Mouse (Mus musculus): ENCODE measurements around the gene Tent5b.

Tent5b gene

DNA sequence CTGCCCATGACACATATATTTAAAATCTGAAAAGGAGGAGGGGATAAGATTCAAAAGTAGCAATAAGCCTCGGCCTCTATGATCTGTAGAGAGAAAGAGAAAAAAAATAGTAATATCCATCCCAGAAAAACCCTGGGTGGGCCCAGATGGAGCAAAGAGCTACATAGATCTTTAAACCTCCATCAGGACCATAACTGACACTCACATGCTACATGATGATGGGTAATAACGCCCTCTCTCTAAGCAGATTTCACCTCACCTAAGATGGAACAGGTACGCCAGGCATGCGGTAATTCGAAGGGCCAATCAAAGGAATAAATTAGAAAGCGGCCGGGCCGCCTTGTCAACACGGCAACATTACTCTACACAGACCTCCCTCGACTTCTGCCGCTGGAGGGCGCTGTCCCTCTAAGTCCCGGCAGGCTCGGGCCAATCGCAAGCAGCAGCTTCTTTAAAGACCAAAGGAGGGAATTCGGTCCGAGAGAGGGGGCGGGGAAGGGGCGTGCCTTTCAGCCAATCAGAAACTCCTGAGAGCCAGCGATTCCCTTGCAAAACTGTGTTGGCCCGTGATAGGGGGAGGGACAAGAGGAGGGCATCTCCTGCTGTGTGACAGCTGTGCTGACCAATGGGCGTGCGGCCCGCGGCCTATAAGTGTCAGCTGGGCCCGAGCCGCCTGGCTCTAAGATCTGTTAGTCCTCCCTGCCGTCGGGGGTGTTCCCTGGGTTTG, at the start of gene Tent5b:
Gene Tent5b (plus strand): TSS at position 675 of the 727 bp plus-strand sequence.
- peak; percentile 90 for DNase-seq (ENCODE audit: low spot score)

DNA sequence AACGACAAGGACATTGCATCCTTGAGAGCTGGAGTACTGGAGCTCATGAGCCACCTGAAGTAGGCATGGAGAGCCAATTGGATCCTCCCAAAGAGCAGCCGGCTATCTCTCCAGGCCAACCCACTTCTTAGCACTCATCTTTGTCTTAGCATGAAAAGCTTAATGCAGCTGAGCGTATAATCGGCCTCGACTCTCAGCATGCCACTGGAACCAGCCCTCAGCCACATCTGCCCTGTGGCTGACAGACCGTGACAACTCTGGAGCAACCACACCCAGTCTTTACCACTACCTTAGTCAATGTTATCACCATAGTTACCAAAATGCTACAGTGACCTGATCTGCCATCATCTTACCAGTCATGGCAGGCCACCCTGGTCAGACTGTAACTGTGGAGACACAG, 48.4 kb upstream of the Tent5b start:
- DNase-seq (ENCODE audit: low spot score), result no peak

DNA sequence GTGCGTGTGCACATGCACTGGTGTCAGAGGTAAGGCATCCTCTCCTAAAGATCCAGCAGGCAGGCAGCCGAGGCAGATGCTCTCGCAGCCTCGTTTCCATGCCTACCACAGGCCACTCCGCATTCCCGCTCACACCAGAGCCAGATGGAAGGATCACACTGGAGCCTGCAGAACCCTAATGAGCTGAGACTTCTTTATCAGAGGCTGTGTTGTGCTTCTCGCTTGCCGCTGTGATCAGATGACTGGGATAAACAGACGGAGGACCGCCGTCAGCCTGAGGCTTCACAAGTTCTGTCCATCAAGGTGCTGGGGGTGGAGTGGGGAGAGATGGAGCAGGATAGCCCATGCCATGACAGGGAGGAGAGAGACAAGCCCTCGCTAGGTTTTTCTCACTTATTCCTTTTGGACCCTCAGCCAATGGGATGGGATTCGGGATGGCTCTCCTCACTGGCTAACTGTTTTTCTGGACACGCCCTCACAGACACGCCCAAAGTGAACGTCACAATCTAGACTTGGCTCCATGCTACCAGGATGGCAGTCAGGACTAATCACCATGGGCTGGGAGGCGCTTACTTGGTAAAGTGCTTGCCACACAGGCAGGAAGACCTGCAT, 47.3 kb upstream of the Tent5b start:
- DNase-seq (ENCODE audit: low spot score), result peak; percentile 61

GRCm38 (mm10) chr4:133435921-133436320, 44.0 kb upstream of the Tent5b start:
- DNase-seq (ENCODE audit: low spot score), result no peak

DNA sequence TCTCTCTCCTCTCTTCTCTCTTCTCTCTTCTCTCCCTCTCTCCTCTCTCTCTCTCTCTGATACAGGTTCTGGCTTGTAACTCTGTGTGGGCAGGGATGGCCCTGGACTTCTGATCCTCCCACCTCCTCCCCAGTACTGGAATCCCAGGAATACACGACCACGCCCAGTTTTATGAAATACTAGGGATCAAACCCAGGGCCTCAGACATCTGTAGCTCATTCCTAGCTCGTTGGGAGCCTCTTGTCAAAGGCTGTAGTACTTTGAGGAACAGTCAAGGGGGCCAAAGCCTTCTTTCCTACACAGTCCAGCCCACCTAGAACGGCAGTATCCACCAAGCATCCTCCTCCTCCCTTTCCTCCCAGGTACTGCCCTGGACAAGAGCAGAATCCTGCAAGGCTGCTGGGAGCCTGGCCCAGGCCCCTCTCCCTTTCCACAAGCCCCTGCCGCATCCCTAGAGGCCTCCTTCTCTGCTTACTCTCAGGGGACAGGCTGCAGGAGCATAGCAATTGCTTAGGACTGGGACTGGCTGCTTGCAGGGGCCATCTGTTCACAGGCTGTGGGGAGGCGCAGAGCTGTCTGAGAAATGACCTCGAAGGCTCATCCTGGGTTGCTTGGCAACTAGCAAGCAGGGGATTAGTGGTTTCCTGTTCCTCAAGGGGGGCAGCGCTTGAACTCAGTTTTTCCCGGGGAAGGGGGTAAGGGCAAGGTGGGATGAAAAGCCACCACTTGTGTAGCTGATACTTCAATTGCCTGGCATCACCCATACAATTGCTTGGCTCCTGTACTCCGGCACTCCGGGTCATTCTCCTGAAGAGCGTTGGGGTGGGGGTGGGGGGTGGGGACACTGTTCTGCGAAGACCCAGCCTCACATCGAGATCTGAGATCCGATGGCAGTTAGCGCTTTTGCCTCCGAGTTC, 40.2 kb upstream of the Tent5b start:
- DNase-seq (ENCODE audit: low spot score), result no peak

DNA sequence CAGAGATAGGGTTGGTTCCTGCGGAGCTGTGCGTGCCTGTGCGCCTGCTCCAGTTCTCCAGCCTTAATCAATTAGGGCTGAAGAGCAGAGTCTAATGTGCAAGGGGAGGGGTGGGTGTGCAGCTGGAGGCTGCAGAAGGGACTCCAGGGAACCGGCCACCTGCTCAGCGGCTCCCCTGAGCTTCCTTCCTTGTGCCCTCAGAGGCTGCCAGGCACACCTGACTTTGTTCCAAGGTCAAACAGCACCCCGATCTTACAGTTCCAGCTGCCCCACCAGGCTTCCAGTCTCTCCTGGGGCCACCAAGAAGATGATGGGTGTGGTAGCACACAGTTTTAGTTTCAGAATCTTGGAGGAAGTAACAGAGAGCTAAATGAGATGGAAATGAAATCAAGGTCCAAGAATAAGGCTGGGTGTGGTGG, 39.5 kb upstream of the Tent5b start:
- no peak for DNase-seq (ENCODE audit: low spot score)

GRCm38 (mm10) chr4:133442194-133442593, 37.7 kb upstream of the Tent5b start:
- DNase-seq (ENCODE audit: low spot score), result no peak

DNA sequence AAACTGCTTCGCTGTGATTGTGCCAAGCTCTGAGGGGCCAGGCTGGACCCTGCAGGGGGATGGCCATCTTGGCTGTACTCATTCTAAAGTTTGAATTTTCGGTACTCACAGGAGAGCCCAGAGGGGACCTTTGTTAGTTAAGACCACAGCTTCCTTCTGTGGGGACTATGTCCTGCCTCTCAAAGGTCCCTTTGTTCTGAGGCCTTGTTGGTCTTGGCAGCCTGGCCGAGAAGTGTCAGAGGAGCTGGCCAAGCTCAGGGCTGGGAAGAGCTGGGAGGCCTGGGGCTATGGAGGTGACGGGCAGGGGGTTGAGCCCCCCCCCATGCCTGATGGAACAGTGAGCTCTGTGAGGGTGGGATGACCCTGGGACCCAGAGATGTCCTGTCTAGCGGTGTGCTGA, 36.8 kb upstream of the Tent5b start:
- no peak for DNase-seq (ENCODE audit: low spot score)

DNA sequence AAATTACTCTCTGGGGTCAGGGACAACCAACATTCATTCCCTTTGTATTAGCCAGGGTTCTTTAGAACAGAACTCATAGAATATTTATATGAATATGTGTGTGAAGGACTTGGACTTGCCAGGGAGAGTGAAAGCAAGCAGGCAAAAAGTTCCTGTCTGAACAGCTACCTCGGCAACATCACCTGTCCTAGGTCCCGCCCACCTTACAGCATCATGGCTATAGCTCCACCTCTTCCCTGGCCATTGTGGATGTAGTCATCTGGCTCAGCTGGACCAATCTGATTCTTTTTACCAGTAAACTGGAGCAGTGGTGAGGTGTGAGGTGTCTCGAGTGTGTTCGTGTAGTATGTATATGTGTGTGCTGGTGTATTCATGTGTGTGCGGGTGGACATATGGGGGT, 34.2 kb upstream of the Tent5b start:
- no peak for DNase-seq (ENCODE audit: low spot score)

DNA sequence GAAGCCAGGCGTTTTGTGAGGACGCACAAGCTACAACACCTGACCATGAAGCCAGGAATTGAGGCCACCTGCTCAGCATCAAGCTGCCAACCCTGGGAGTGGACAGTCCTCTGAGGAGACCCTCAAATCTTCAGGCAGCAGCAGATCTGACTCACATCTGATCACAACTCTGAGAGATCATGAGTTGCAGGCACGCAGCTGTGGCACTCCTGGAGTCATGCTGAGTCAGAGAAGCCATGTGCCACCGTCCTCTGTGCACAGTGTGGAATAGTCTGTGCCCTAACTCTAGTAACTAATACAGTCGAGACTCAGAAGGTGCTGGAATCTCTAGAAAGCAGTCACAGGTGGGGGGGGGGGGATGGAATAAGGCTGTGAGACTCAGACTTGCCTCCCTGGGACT, 32.6 kb upstream of the Tent5b start:
- DNase-seq (ENCODE audit: low spot score), result no peak

- DNase-seq (ENCODE audit: low spot score), result no peak
Measured at GRCm38 (mm10) chr4:133447967-133448366, 32.0 kb upstream of the Tent5b start.

GRCm38 (mm10) chr4:133448708-133449388, 31.1 kb upstream of the Tent5b start:
- no peak for DNase-seq (ENCODE audit: low spot score)

DNA sequence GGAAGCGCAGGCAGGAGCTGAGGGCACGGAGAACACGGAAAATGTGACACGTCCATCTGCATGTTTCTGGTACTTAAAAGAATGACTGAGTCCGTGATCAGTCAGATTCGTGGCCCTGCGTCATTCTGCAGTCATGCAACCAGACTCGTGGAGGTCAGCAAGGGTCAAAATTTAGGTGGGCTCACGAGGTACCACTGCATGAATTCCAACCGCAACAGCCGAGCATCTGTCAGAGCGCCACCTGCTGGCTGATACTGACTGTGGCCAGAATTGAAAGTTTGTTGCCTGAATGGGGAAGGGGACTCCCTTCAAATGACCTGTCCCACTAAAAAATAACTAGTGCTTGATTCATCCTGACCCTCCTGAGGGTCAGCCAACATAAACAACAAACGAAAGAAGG, 30.2 kb upstream of the Tent5b start:
- no peak for DNase-seq (ENCODE audit: low spot score)

- peak; percentile 69 for DNase-seq (ENCODE audit: low spot score)
Measured at GRCm38 (mm10) chr4:133451536-133451935, 28.4 kb upstream of the Tent5b start.

- no peak for DNase-seq (ENCODE audit: low spot score)
Measured at GRCm38 (mm10) chr4:133452433-133452832, 27.5 kb upstream of the Tent5b start.

DNA sequence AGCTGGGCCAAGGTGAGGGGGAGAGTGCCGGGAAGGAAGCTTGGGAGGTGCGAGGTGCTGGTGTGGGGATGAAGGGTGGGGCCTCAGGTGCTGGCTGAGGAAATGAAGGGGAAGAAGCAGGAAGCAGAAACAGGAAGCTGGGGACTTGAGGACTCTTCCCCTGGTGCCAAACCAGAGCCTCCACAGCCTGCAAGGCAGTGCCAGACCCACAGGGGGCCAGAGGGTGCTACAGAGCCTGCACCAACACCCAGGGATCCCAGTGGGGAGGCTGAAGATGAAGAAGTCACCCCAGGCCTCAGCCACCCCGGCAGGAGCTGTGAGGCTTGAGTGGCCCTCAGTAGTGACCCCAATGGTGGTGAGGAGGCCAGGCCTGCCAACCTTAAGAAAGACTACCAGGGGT, 21.9 kb upstream of the Tent5b start:
- DNase-seq (ENCODE audit: low spot score), result no peak

- DNase-seq (ENCODE audit: low spot score), result no peak
Measured at GRCm38 (mm10) chr4:133460006-133460405, 19.9 kb upstream of the Tent5b start.

DNA sequence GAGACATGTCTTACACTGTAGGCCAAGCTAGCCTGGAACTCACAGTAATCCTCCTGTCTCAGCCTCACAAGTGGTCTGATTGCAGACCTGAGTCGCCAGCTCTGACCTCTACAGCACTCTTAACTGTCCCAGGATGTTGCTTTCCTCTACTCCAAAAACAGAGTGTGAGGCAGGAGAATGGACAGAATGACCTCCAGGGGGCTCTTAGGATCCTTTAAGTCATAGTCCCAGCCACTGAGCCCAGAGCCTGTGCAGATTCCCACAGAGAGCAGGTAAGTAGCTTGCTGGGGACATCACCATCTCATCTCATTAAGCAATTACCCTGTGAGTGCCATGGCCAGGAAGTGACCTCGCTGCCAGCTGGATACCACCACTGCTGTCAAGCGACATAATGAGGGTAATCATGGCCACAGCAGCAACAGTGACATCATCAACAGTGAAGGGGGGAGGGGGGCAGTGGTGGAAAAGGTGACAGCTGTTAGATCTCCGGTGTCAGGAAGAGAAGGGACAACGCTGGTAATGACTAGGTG, 19.1 kb upstream of the Tent5b start:
- DNase-seq (ENCODE audit: low spot score), result no peak

DNA sequence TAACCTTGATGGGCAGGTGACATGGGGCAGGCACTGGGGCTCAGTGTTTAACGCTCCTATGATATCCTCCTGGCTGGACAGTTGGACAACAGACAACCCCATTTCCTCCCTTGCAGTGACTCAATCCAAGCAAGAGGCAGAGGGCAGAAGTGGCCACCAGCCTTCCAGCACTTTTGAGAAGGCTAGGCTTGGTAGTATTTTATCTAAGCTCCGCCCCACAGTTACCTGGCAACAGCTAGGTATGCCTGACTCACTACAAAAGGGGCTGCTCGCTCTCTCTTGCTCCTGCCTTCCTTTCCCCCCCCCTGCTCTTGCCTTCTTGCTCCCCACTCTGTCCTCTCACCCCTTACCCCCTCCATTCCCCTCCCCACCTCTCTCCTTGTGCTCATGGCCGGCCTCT, 18.6 kb upstream of the Tent5b start:
- no peak for DNase-seq (ENCODE audit: low spot score)

- no peak for DNase-seq (ENCODE audit: low spot score)
Measured at GRCm38 (mm10) chr4:133463184-133463583, 16.7 kb upstream of the Tent5b start.

DNA sequence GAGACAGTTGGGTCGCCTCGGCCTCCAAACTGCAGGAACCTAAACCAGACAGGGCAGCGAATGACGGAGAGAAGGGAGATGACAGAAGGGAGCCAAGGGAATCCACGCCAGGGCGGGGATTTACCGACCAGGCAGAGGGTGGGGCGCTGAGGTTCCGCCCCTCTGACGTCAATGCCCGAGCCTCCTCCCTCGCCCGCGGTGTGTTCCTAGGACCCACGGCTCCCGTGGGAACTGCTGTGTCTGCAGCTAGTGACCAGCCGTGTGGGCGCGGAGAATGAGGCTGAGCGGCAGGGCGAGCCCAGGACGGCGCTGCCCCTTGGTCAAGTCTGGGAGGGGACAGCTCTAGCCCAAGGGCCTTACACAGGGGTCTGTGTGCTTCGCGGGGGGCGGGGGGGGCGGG, 11.9 kb upstream of the Tent5b start:
- DNase-seq (ENCODE audit: low spot score), result peak; percentile 69

DNA sequence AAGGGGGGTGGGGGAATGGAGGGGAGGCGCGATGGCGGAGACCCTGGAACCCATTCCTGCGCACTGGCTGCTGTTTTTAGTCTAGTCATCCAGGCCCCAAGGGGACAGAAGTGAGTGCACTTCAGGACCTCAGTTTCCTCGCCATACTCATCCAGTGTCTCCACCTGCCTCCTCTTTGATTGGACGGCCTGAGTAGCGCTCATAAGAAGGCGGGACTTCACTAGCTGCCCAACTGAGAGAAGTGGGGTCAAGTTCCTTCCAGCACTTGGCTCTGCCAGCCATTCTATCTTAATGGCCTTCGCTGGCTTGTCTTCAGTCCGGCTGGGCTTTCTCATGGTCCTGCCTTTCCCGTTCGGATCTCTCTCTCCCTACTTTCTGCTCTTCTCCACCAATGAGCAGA, 10.8 kb upstream of the Tent5b start:
- DNase-seq (ENCODE audit: low spot score), result no peak

Data from c-Kit-positive CD71-positive TER-119-positive erythroid progenitor cells, embryonic 14.5 days (primary cell).